Mouse (Mus musculus): ENCODE measurements around the gene Mafg.
"Not testable (repeated sequence)": the region's sequence is repeated elsewhere in the genome, so short reads cannot be mapped to it uniquely, and the experiment has no call there.

The Mafg gene

DNA sequence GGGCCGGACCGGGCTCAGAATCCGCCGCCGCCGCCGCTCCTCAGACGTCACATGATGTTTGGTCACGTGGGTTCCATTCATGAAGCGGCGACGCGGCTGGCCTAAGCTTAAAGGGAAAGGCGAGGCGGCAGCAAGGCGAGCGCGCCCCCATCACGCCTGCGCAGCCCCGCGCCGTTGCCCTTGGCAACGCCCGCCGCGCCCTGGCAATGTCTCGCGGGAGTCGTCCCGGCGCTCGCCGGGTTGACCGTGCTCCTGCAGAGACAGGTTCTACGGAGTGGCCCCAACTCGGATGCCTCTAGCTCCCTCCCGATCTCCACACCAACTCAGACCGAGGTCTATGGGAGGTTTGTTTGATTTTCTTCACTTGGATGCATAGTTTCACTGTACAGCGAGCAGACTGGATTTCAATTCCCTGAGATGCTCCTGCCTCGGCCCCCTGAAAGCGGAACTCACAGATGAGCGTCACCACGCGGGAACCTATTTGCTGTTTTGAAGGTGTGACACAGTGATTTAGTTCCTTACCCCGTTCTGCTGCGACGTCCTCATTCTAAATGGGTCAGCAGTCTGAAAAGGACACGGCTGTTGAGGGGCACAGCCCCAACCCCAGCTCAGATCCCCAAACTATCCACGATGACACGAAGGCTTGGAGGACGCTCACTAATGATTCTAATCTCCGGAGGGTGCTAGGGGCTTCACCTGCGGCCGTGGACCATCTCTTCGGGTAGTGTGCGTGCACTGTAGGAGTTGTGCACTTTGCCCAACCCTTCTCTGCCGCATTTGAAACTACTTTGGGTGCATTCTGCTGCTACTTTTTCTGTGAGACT is at the start of gene Mafg:
TSS of gene Mafg (minus strand) at position 81 of the 824 bp plus-strand sequence.
- H3K36me3 ChIP-seq (ENCODE audit: insufficient read depth, low read length): peaks cover 46% of the 10 kb centered on the region
- H3K9me3 ChIP-seq (ENCODE audit: low read length): no peaks in the 10 kb centered on the region
- no peaks in the 10 kb centered on the region for H3K27me3 ChIP-seq (ENCODE audit: insufficient read depth, low read length)
- peaks cover 77% of the 10 kb centered on the region for H3K4me1 ChIP-seq (replicated peaks; ENCODE audit: low read depth, low read length)
- peak within 1 kb of the TSS; percentile 95 for H3K4me3 ChIP-seq (replicated peaks; ENCODE audit: low read length)
- TF ChIP-seq POU5F1 (IDR thresholded peaks at IDR 0.05; ENCODE audit: borderline replicate concordance, low read length) (no peak), NANOG (IDR thresholded peaks at IDR 0.05; ENCODE audit: borderline replicate concordance, low read length) (no peak), CTCF (conservative IDR thresholded peaks at IDR 0.05; ENCODE audit: low read length) (no peak)

DNA sequence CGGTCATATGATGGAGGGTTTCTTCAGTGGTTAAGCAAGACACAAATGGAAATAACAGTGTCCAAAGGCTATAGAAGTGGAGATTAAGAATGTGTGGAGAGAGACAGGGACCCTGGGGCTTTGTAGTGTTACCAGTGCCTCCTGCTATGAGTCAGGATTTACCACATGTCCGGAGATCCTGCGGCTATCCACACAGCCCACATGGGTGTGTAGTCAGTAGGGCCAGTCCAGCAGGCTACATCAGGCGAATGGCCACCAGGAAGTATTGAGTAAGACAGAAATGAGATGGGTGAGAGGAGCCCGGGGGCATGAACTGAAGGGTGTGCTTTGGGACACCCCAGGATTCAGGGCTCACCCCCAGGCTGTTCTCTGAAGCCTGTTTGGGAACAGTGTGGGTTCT is 49.3 kb upstream of the Mafg start:
- peaks cover 98% of the 10 kb centered on the region for H3K36me3 ChIP-seq (ENCODE audit: insufficient read depth, low read length)
- no peak overlapping the region for H3K4me3 ChIP-seq (replicated peaks; ENCODE audit: low read length)
- no peaks in the 10 kb centered on the region for H3K9me3 ChIP-seq (ENCODE audit: low read length)
- peaks cover 58% of the 10 kb centered on the region for H3K4me1 ChIP-seq (replicated peaks; ENCODE audit: low read depth, low read length)
- TF ChIP-seq POU5F1 (IDR thresholded peaks at IDR 0.05; ENCODE audit: borderline replicate concordance, low read length): no peak
- no peaks in the 10 kb centered on the region for H3K27me3 ChIP-seq (ENCODE audit: insufficient read depth, low read length)

DNA sequence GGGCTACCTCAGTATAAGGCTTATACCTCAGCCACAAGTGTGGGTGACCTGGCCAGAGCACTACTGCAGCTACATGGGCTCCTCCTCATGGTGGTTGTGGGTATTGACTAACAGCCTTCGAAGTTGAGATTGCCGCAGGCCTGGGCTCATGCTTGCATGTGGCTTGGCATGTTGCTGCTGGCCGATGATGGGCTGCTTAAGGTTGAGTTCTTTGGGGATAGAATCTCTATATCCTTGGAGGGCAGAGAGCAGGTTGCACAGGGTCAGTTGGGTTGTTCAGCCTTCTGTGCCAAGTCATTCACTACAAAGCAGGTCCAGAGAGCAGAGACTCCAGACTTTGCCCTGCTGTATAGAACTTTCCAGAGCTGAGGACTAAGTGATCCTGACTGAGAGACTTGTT is 46.5 kb upstream of the Mafg start:
- TF ChIP-seq NANOG (IDR thresholded peaks at IDR 0.05; ENCODE audit: borderline replicate concordance, low read length): no peak
- peak; percentile 38; the same call in 1 of the 2 replicates for TF ChIP-seq CTCF (conservative IDR thresholded peaks at IDR 0.05; ENCODE audit: low read length)
- Histone ChIP-seq H3K27me3 (ENCODE audit: insufficient read depth, low read length) (no peaks in the 10 kb centered on the region), H3K9me3 (ENCODE audit: low read length) (no peaks in the 10 kb centered on the region), H3K4me3 (replicated peaks; ENCODE audit: low read length) (no peak overlapping the region), H3K36me3 (ENCODE audit: insufficient read depth, low read length) (peaks cover 98% of the 10 kb centered on the region), H3K4me1 (replicated peaks; ENCODE audit: low read depth, low read length) (peaks cover 58% of the 10 kb centered on the region)

DNA sequence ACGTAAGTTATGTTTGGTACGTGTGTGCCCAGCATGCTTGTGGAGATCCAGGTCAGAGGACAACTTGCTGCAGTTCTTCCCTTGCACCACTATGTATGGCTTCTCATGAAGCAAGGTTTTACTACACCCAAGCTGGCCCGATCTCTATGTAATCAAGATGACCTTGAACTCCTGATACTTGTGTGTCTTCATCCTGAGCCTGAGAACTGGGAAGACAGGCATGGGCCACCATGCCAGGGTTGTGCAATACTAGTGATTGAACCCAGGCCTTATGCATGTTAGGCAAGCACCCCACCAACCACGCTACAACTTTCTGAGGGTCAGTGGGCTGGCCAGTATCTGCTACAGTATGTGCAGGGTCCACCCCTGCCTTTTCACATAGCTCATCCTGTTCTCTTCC is 43.6 kb upstream of the Mafg start:
- H3K27me3 ChIP-seq (ENCODE audit: insufficient read depth, low read length): no peaks in the 10 kb centered on the region
- TF ChIP-seq NANOG (IDR thresholded peaks at IDR 0.05; ENCODE audit: borderline replicate concordance, low read length) (no peak), CTCF (conservative IDR thresholded peaks at IDR 0.05; ENCODE audit: low read length) (no peak), POU5F1 (IDR thresholded peaks at IDR 0.05; ENCODE audit: borderline replicate concordance, low read length) (no peak)

GRCm38 (mm10) chr11:120675875-120676274 is 42.5 kb upstream of the Mafg start:
- H3K27me3 ChIP-seq (ENCODE audit: insufficient read depth, low read length); H3K4me3 ChIP-seq (replicated peaks; ENCODE audit: low read length); H3K9me3 ChIP-seq (ENCODE audit: low read length): not testable (repeated sequence)
- peaks cover 67% of the 10 kb centered on the region for H3K36me3 ChIP-seq (ENCODE audit: insufficient read depth, low read length)
- peaks cover 65% of the 10 kb centered on the region for H3K4me1 ChIP-seq (replicated peaks; ENCODE audit: low read depth, low read length)

More for the DNA sequence above, 43.6 kb upstream of the Mafg start:
- Histone ChIP-seq H3K36me3 (ENCODE audit: insufficient read depth, low read length) (peaks cover 78% of the 10 kb centered on the region), H3K9me3 (ENCODE audit: low read length) (no peaks in the 10 kb centered on the region), H3K4me1 (replicated peaks; ENCODE audit: low read depth, low read length) (peaks cover 60% of the 10 kb centered on the region), H3K4me3 (replicated peaks; ENCODE audit: low read length) (no peak overlapping the region)

- Histone ChIP-seq H3K4me3 (replicated peaks; ENCODE audit: low read length) (peak overlapping the region; percentile 84), H3K36me3 (ENCODE audit: insufficient read depth, low read length) (peaks cover 45% of the 10 kb centered on the region), H3K9me3 (ENCODE audit: low read length) (no peaks in the 10 kb centered on the region), H3K4me1 (replicated peaks; ENCODE audit: low read depth, low read length) (peaks cover 81% of the 10 kb centered on the region), H3K27me3 (ENCODE audit: insufficient read depth, low read length) (no peaks in the 10 kb centered on the region)
- TF ChIP-seq NANOG (IDR thresholded peaks at IDR 0.05; ENCODE audit: borderline replicate concordance, low read length) (no peak), CTCF (conservative IDR thresholded peaks at IDR 0.05; ENCODE audit: low read length) (no peak), POU5F1 (IDR thresholded peaks at IDR 0.05; ENCODE audit: borderline replicate concordance, low read length) (no peak)
Observed at GRCm38 (mm10) chr11:120673594-120674122, 40.3 kb upstream of the Mafg start.

DNA sequence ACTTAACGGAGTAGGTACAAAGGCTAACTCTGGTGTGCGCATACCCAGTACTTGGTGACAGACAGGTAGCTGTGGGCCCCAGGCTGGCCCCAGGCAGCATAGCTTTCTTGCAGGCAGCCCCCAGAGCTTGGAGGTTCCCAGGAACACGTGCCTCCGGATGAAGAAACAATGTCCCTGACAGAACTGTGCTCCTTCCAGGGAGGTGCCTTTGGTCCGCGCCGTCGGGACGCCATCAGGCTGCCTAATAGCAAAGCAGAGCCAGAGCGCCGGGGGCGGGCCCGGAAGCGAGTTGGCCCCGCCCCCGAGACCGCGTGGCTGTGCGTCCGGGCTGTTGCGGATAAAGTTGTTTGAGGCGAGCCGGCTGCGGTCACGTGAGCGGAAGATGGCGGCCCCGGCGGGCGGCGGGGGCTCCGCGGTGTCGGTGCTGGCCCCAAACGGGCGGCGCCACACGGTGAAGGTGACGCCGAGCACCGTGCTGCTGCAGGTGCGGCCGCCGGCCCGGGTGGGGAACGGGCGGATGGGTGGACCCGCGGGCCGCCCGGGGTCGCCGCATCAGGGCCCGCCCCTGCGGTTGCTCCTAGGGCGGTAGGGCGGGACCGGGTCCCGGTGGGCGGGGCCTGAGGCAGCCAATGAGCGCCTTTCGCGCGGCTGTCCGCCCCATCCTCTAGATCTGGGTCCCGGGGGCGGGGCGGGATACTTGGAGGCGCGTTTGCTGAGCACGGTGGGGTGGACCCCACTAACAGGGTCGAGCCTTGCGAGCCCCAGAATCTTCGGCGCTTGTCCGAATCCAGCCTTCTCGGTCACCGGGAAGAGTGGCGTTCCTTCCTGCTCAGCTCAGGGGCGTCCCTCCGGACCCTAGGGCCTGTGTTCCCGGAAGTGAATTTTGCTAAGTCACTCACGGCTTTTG is 39.5 kb upstream of the Mafg start, which contains the start of gene Aspscr1:
TSS of gene Aspscr1 (plus strand) at position 287 of the 907 bp plus-strand sequence.
- Histone ChIP-seq H3K4me1 (replicated peaks; ENCODE audit: low read depth, low read length) (peaks cover 81% of the 10 kb centered on the region), H3K36me3 (ENCODE audit: insufficient read depth, low read length) (peaks cover 38% of the 10 kb centered on the region), H3K4me3 (replicated peaks; ENCODE audit: low read length) (peak within 1 kb of the TSS; percentile 84), H3K9me3 (ENCODE audit: low read length) (no peaks in the 10 kb centered on the region), H3K27me3 (ENCODE audit: insufficient read depth, low read length) (no peaks in the 10 kb centered on the region)
- TF ChIP-seq NANOG (IDR thresholded peaks at IDR 0.05; ENCODE audit: borderline replicate concordance, low read length) (no peak), POU5F1 (IDR thresholded peaks at IDR 0.05; ENCODE audit: borderline replicate concordance, low read length) (no peak), CTCF (conservative IDR thresholded peaks at IDR 0.05; ENCODE audit: low read length) (no peak)

GRCm38 (mm10) chr11:120666617-120667016 is 33.2 kb upstream of the Mafg start:
- H3K9me3 ChIP-seq (ENCODE audit: low read length): no peaks in the 10 kb centered on the region
- TF ChIP-seq CTCF (conservative IDR thresholded peaks at IDR 0.05; ENCODE audit: low read length) (no peak), NANOG (IDR thresholded peaks at IDR 0.05; ENCODE audit: borderline replicate concordance, low read length) (no peak), POU5F1 (IDR thresholded peaks at IDR 0.05; ENCODE audit: borderline replicate concordance, low read length) (no peak)
- peaks cover 92% of the 10 kb centered on the region for H3K4me1 ChIP-seq (replicated peaks; ENCODE audit: low read depth, low read length)
- H3K36me3 ChIP-seq (ENCODE audit: insufficient read depth, low read length): no peaks in the 10 kb centered on the region
- H3K27me3 ChIP-seq (ENCODE audit: insufficient read depth, low read length): no peaks in the 10 kb centered on the region
- peak overlapping the region; percentile 43 for H3K4me3 ChIP-seq (replicated peaks; ENCODE audit: low read length)

All from E14TG2a.4 (cell line).